Mouse (Mus musculus) kidney, adult 8-10 months (tissue): ENCODE measurements at regions not wholly inside any gene's neighbourhood (a gene's known extent, or its start where the extent isn't known, plus 50 kb on each side); places are given as distances from the start of the nearest gene placed in this dataset.
"Not testable (repeated sequence)": the region's sequence is repeated elsewhere in the genome, so short reads cannot be mapped to it uniquely, and the experiment has no call there.

ENCODE experiments used
- DNase-seq, 2 experiments: peaks; one replicate each; pipeline ENCODE4 v3.0.0; 2022

DNA sequence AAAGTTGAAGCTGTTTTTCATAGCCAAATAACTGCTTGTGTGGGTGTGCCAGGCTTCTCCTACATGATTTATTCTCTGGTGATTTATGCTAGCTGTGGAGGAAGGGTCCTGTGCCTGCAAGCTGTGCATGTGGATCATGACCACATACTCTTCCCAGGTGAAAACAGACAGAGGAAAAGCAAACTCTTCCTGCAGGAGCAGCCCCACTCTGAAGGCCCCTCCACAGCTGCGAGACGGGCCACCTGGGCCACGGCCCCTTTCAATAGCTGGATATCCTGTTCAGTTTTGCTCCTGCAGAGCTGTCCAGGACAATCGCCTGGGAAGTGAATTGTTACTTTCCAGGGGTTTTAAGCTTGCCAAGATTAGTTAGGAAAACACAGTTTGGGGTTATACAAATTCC, 722.3 kb upstream of the Marcks start:
- peak; percentile 37 to 65 for DNase-seq

DNA sequence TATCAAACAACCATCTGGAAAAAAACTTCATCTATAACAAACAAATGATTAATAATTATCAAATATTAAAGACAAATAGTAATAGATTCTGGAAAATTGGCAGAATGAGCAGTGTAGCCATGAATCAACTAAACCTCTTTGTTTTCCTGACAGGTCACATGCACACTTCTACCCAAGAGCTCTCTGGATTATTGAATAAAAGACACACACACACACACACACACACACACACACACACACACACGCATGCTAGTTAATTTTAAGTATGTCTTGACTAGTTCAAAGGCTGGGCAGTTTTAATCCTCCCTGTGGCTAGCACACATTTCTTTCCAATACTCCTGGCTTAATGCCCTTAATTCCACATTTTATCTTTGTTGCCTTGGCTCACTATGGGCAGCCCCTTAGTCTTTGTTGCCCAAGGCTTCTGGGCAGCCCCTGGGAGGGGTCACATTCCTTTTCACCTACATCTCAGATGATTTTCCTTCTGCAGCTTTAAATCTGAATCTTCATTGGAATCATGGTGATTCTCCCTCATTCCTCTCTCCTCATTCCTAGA, 710.6 kb upstream of the Marcks start:
- no peak for DNase-seq

DNA sequence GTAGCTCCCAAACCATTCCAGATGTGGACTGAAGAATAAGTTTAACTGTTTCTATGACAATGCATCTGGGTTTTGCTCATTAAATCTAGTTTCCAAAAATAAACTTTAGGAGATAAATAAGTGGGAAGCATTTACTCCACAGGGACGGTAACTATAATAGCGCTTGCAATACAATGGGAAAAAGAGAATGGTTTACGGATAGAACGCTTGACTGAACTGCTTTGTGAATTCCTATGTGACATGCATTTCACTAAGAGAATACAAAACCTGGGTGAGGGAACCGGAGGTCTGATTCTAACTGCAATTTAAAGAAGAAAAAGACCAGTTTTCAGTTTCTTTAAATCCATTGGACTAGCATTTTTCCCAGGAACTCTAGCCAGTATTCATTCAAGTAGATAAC, 704.1 kb upstream of the Marcks start:
- DNase-seq: no peak

DNA sequence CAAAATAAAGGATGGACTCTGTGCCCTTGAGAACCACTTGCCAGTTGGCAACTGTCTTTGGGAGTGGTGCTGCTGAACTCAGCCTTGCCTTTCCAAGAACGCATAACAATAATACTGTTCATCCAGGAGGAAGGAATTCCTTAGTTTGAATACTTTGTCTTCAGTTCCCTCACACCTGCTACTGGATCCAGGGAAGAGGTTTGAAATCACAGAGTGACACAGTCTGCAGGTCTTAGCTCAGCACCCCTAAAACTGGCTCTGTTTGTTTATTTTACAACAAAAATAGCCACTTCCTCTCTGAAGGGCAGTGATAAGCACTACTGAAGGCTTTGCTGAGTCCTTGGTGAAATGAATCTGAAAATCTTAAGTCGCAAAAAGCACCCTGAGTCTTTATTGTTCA, 703.1 kb upstream of the Marcks start:
- peak; percentile 8 to 28 for DNase-seq

DNA sequence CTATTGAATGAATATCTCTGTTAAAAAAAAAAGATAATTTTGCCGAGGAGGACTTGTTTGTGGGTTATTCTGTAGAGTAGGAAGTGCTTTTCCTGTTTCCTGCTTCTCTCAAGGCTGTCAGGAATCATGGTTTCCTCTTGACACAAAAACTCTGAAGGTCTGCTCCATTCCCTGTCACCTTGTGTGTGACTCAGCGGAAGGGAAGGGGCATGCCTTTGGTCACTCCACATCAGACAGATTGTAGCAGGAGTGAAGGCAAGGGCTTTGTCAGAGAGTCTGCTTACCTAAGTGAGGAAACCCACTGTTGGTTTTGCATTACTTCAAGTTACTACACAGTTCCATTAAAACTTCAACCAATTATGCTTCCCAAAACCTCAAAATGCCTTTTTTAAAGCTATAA, 699.0 kb upstream of the Marcks start:
- DNase-seq: peak; percentile 15 to 33

DNA sequence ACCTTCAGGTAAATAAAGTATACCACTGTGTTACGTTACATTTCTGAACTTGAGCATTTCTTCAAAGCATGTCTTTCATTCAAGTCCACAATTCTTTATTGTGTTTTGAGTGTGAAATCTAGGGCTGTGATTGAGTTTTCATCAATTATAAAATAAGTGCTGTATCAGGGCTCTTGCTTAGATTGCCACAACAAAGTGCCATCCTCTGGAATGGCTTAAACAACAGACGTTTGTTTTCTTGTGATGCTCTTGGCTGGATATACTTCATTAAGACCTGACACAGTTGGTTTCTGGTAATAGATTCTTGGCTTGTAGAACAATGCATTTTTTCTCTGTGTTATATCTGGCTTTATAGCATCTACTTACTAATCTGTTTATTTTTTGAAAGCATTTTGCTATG, 674.3 kb upstream of the Marcks start:
- no peak for DNase-seq

DNA sequence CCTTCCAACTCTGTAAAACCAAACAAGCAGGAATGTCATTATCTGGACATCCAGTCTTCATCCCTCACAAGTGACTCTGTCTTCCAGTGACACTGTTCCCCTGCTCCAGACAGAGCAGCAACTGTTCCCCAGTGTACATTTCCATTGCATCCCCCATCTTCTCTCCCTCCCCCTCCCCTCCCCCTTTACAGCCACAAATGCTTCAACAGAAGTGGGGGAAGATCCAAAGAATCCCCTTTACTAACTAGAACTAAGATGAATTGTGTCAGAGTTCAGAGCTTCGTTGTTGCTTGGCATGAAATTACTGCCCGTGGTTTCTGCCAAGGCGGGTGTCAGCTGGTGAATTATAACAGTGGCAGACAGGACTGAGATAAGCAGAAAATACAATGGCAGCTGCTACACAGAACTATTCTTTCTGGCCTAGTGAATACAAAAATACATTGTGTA, 673.7 kb upstream of the Marcks start:
- DNase-seq: peak; percentile 5 to 33

DNA sequence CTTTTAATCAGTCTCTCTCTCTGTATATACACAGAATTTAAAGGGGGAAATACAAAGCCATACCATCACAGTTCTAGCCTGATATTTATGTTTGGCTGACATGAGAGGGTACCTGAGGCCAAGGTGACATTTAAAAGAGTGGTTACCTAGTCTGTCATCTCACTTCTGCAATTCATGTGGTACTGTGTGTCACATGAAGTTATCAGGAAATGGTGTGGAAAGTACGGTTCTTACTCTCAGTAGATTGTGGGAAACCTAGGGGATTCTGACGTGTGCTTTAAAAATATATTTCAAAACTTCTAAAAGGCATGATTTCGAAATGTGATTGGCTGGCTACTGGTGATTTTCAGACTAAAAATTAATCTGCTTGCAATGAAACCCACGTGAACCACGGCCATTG, 673.1 kb upstream of the Marcks start:
- no peak for DNase-seq

DNA sequence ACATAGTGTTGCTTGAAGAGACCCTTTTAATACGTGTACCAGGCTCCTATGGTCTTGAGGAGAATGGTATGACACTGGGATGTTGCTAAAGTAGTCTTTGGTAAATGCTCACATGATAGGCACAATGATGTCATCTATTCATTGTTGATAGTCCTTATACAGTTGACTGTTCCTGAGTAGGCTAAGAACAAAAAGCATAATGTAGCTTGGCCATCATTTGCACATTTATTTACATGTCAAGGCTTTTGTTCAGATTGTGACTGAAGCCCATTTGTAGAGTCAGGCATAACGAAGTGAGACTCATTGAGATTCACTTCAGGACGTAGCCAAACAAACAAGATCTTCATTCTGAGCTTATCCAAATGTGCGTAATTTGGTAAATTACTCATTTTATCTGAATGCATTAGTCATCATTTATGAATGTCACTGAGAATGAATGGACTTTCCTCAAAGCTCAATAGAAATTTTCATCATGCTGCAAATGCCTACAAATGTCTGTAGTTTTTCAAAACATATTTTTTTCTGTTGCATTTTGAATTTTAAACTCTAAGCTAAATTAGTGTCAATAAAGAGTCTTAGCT, 664.6 kb upstream of the Marcks start:
- no peak for DNase-seq

DNA sequence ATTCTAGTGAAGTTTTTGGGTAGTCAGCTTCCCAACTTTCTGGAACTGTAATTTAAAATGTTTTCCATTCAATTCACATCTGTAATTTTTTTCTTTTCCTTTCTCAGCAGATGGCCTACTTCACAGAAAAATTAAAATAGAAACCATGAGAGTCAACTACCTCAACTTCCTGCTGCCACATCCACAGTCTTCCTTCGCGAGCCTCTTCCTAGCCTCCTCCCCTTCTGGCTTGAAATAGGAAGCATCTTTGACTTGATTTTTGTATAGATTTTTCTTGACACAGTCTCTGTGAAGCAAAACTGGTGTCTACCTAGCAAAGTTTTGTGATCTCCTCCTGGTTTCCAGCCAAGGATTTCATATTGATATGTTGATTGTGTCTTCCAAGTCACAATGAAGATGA, 660.7 kb upstream of the Marcks start:
- DNase-seq: no peak

DNA sequence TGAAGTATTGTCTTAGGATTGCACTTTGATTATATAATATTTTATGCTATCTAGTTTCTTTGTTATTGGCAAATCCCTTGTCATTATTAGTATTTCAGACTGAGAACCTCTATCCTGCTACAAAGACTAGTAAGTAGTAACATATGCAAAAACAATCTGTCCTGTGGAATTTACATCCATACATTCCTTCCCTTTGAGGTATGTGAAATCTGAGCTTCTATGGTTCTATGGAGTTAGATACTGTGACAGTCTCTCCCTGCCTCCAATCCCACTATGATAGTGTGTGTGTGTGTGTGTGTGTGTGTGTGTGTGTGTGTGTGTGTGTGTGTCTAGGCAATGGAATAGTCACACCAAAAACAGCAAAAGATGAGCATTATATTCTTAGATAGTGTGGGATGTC, 659.6 kb upstream of the Marcks start:
- no peak for DNase-seq

DNA sequence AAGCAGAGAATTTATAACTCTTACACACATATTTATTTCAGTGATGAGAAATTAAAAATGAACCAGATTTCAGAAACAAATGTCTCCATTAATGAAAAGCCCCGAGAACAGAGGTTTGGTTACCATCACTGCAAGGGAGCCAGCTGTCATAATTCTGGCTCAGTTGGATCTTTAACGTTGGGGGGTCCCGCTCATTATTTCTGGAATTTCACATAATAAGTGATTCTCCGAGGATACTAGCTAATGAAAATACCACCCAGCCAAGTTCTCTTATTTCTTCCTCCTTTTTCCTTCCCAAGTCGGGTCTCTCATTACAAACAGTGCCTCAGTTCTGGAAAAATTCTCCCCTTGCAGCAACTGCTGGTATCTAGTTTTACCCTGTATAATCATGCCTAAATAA, 659.0 kb upstream of the Marcks start:
- DNase-seq: no peak

DNA sequence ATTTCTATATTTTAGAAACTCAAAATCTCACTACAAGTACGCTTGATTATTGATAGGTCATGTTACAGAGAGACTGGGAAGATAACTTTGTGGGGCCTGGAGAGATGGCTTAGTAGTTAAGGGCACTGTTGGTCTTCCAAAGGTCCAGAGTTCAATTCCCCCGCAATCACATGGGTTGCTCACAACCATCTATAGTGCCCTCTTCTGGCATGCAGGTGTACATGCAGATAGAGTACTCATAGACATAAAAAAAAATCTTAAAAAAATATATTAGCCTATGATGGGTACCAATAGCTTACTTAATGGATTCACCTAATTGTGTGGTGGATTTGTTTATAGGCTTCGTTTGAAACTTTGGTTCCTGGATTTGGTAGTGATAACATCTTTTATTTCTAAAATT, 654.2 kb upstream of the Marcks start:
- DNase-seq: no peak

DNA sequence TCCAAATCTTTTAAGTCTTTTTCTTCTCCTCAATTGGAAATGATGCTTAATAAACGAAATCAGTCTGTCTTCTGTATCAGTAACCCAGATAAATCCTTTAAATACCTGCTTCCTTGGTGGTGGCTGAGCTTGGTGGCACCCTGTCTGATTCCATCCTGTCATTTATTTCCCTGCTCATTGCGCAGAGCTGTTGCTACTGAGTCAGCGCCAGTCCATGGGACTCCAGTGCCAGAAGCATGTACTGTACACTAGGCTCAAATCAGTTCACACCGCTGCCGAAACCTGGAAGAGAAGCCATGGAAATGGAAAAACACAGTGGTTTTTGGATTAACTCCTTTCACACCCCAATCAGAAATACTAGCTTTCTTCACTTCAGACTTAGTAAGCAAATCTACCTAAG, 649.3 kb upstream of the Marcks start:
- no peak for DNase-seq

DNA sequence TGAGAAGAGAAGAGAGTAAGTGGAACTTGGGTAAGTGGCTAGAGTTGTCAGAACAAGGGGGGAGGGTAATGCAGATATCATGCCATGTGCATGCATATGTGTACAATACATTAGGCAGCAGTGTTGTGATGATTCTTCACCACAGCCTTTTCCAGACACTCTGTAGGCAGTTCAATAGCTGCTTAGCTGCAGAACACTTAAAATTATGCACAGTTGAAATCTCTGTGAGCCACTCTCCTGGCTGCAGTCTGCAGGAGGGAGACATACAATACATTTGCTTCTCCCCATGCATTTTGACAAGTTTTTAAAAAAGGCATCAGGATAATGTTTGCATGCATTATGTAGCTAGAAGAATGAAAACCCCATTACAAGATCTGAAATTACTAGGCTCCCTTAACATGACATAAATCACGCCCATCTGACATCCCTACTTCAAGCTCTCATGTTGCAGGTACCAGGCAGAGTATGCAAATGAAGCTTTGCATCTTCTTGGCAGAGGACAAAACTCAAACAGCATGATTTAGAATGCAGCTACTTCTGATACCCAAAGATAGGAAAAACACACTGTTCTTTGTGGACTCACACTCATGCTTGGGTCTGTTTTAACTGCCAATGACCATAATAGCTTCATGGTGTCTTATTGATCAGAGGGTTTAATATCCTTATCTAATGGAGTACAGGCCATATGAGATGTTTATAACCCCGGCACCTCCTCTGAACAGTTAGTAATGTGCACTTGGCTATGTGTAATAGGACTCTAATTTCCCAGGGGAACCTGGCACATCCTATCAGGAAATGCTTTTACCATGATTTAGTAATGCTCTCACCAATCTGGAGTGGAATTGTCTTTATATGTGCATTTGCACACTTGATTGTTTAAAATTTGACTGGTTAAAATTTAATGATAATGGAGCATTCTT, 640.9 kb upstream of the Marcks start:
- peak in 1 of 2 experiments; percentile 1 for DNase-seq

DNA sequence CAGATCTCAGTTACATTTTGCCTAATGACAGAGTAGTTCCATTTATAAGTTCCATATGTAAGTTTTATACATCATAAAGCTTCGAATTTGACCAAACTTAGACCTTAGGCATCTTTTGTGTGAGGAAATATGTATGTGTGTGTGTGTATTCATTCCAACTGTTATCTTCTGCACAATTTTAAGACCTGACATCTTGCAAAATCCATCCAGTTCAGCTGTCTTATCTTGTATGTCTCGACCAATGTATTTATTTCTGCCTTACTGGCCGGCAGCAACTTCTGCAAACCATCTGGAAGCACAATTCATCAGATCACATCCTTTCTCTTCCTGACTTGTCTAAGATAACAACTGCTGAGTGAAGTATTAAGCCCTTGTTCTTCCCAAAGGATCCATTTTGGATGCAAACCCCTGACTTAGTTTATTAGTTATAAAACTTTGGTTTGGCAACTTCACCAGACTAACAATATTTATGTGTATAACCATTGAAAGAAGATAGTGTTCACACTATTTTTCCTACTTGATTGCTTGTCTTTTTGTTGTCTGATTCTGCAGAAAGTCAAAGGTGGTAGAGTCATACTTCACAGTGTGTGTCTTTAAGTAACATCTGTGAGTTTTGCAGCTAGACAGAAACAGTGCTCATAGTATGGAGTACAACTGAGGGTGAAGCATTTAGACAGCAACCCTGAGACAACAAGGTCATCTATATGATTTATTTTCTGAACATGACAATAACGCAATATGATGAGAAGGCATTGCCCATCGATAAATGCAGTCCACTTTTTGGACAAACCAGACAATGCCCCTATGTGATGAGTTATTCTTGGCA, 622.0 kb upstream of the Marcks start:
- no peak for DNase-seq

DNA sequence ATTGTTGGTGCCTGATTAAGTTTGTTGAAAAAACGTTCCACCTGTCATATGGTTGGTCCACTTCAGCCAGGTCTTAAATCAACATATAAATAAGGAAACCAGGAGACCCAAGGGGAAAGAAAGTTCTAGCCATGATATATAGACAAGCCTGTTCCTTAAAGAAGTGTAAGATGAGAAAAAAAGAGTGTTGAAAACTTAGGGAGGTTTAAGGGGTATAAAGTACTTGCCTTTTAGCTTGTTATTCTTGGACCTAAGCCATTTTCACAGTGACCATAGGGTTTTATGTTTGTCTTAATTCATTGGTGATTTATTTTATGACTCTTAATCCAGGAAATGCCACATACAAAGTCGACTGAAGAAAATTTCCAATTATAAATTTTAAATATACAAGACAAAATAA, 602.9 kb upstream of the Marcks start:
- DNase-seq: no peak

DNA sequence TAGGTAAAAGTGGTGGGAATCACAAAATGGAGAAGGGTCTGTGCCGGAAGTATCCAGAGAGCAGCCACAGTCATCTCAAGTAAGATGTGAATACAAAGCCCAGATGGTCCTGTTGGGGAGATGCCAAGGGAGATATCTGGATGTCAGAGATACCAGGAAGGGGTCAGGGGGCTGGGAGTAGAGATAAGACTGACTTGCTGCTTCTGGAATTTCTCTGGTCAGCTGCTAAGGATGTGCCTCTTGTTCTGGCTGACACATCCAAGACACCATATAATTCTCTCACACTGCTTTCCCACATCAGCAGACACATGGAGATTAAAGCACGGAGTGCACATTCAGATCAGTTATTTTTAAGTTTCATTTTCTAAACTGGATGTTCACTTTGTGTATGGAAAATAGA, 600.3 kb upstream of the Marcks start:
- DNase-seq: peak; percentile 21 to 36

DNA sequence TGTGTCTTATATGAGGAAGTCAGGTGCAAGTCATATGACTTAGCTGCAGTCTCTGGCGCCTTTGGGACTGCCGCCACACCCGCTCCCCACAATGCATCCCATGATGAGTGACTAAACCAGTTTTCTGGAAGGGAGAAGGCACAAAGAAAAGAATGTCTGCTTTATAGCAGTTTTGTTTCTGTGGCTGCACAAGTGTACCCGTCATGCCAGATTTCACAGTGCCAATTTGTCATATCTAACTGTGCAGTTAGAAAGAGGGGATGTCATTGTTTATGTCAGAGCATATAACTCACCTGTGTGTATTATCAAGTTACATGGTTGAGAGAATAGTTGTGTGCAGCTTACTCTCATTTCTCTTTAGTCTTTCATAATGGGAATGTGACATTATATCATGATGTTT, 586.9 kb upstream of the Marcks start:
- no peak for DNase-seq

DNA sequence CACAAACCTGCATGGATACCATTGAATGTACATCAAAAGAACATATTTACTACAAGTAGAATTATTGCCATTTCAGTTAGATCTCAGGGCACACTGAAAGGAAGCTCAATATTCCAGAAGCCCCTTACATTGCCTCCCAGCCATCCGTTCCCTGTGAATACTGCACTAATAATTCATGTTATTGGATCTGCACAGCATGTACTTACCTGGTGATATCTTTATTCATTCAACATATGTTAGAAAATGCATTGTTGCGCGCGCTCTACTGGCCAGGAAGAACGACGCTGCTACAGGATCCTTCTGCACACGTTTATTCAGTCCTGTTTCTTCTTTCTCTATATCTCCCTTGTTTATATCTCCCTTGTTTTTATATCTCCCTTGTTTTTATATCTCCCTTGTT, 586.3 kb upstream of the Marcks start:
- DNase-seq: not testable (repeated sequence)

DNA sequence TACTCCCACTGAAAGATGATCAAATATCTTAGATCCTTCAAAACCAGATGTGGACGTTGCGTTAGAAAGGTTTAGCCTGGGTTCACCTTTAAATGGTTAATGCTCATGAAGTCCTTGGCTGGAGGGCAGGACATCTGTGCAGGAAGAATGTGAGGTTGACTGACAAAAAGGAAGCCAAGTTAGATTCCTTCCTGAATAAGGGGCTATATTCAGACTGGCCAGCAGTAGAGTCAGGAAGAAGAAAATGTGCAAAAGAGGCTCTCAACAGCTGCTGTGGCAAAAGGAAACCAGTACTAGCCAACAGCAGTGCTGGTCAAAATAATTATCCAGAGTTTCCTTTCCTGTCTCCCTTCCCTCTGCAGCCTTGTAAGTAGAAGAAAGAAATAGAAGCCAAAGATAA, 582.0 kb upstream of the Marcks start:
- no peak for DNase-seq

DNA sequence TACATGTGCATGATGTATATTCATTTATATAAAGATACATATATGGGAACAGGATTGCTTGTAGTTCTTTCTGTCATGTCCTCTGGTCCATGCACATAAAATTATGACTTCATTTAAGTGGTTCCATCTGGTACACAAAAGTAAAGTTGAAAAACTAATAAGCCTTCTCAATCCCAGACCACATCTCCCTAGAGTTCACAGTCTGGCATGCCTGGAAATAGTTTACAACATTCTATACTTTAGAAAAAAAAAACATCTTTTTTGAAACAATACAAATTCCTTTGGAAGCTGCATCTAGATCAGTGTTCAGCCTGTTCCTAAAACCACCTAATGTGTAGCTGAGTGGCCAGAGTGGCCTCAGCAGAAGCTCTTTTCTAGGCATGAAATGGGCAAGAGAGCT, 578.2 kb upstream of the Marcks start:
- DNase-seq: no peak

DNA sequence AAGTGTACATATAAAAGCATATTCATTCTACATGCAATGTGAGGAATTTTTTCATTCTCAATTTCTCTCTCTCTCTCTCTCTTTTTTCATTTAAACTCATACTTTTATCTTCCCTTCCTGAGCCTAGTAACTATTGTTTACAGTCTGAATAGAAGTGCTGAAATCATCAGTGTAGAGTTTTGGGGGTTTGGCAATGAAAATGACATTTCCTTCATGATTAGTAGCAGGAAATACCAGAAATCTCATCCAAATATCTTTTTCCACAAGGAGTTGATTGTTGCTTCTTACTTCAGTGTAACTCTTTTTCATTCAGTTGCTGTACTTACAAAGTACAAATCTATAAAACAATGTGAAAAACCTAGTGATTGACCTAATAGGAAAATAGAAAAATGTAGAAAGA, 572.7 kb upstream of the Marcks start:
- peak in 1 of 2 experiments; percentile 4 for DNase-seq
